Mouse (Mus musculus): ENCODE results near the gene Tcn2. TPM values are rescaled to one million over a fixed set of nuclear protein-coding genes. Genes with fewer than 3 reads are reported as not detected.

The Tcn2 gene
- polyA plus RNA-seq, 1 experiment = 16.4 TPM

- H3ac ChIP-seq (ENCODE audit: control insufficient read depth, insufficient read length) = no peak overlapping the region
- TF ChIP-seq E2F4 (IDR thresholded peaks at IDR 0.05; ENCODE audit: insufficient read depth) (no peak), CEBPB (IDR thresholded peaks at IDR 0.05; ENCODE audit: insufficient read depth, poor library complexity, severe bottlenecking) (no peak), TCF12 (IDR thresholded peaks at IDR 0.05; ENCODE audit: insufficient read depth, poor library complexity, severe bottlenecking) (no peak), MYOD1 (IDR thresholded peaks at IDR 0.05; ENCODE audit: control insufficient read depth in 1 of 3, insufficient read length in 2 of 3, low read depth in 2 of 3) (no peak), REST (IDR thresholded peaks at IDR 0.05; ENCODE audit: insufficient read depth, insufficient read length) (no peak), POLR2A (IDR thresholded peaks at IDR 0.05; ENCODE audit: insufficient read length, low read depth) (no peak), MAX (IDR thresholded peaks at IDR 0.05; ENCODE audit: low read depth) (no peak), MYOG (IDR thresholded peaks at IDR 0.05; ENCODE audit: control insufficient read depth in 1 of 3, insufficient read depth in 1 of 3, insufficient read length in 2 of 3, low read depth in 2 of 3) (no peak), TCF3 (IDR thresholded peaks at IDR 0.05; ENCODE audit: insufficient read length, low read depth) (no peak), SRF (IDR thresholded peaks at IDR 0.05; ENCODE audit: control insufficient read depth, insufficient read length, low read depth) (no peak)
- H3K36me3 ChIP-seq (ENCODE audit: control insufficient read depth, insufficient read depth) = no peaks in the 10 kb centered on the region
- no peak overlapping the region for H3K4me3 ChIP-seq
- no peaks in the 10 kb centered on the region for H3K79me2 ChIP-seq (ENCODE audit: control insufficient read depth, insufficient read depth)
- H3K27me3 ChIP-seq (ENCODE audit: control insufficient read depth, insufficient read depth, insufficient read length) = no peaks in the 10 kb centered on the region
- no peak overlapping the region for H3K4me2 ChIP-seq (ENCODE audit: low read depth)
These were observed 9.2 kb downstream of the Tcn2 start for GRCm38 (mm10) chr11:3922731-3923130.

DNA sequence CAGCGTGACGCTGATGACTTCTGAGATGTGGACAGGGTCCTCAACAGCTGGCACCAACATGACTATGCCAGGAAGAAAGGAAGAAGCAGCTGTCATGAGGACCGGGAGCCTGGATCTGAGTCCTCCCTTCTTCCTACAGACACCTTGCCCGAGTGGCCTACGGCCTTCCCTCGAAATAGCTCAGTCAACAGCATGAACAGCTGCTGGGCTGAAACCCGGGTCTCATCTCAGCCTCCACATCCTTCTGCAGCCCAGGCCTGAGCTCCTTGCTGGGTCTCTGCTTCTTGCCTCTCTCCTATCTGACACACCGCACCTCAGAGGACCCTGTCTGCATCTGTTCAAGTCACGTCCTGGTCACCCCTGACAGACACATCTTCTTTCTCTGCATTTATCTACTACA lies 9.8 kb downstream of the Tcn2 start:
- TF ChIP-seq E2F4 (IDR thresholded peaks at IDR 0.05; ENCODE audit: insufficient read depth) (no peak), USF1 (IDR thresholded peaks at IDR 0.05; ENCODE audit: low read depth) (no peak), SRF (IDR thresholded peaks at IDR 0.05; ENCODE audit: control insufficient read depth, insufficient read length, low read depth) (no peak), MYOG (IDR thresholded peaks at IDR 0.05; ENCODE audit: control insufficient read depth in 1 of 3, insufficient read depth in 1 of 3, insufficient read length in 2 of 3, low read depth in 2 of 3) (no peak), POLR2AphosphoS2 (IDR thresholded peaks at IDR 0.05; ENCODE audit: insufficient read length, low read depth) (no peak), MYOD1 (IDR thresholded peaks at IDR 0.05; ENCODE audit: control insufficient read depth in 1 of 3, insufficient read length in 2 of 3, low read depth in 2 of 3) (no peak), TCF12 (IDR thresholded peaks at IDR 0.05; ENCODE audit: insufficient read depth, poor library complexity, severe bottlenecking) (no peak), TCF3 (IDR thresholded peaks at IDR 0.05; ENCODE audit: insufficient read length, low read depth) (no peak), POLR2A (IDR thresholded peaks at IDR 0.05; ENCODE audit: insufficient read length, low read depth) (no peak), MAX (IDR thresholded peaks at IDR 0.05; ENCODE audit: low read depth) (no peak), REST (IDR thresholded peaks at IDR 0.05; ENCODE audit: insufficient read depth, insufficient read length) (no peak), CEBPB (IDR thresholded peaks at IDR 0.05; ENCODE audit: insufficient read depth, poor library complexity, severe bottlenecking) (no peak)
- Histone ChIP-seq H3K4me2 (ENCODE audit: low read depth) (no peak overlapping the region), H3K79me2 (ENCODE audit: control insufficient read depth, insufficient read depth) (no peaks in the 10 kb centered on the region), H3ac (ENCODE audit: control insufficient read depth, insufficient read length) (no peak overlapping the region), H3K36me3 (ENCODE audit: control insufficient read depth, insufficient read depth) (no peaks in the 10 kb centered on the region), H3K27me3 (ENCODE audit: control insufficient read depth, insufficient read depth, insufficient read length) (no peaks in the 10 kb centered on the region), H3K4me3 (no peak overlapping the region)

- TF ChIP-seq POLR2A (IDR thresholded peaks at IDR 0.05; ENCODE audit: insufficient read length, low read depth) (no peak), CEBPB (IDR thresholded peaks at IDR 0.05; ENCODE audit: insufficient read depth, poor library complexity, severe bottlenecking) (no peak), TCF12 (IDR thresholded peaks at IDR 0.05; ENCODE audit: insufficient read depth, poor library complexity, severe bottlenecking) (no peak), USF1 (IDR thresholded peaks at IDR 0.05; ENCODE audit: low read depth) (no peak), REST (IDR thresholded peaks at IDR 0.05; ENCODE audit: insufficient read depth, insufficient read length) (no peak), MAX (IDR thresholded peaks at IDR 0.05; ENCODE audit: low read depth) (no peak), E2F4 (IDR thresholded peaks at IDR 0.05; ENCODE audit: insufficient read depth) (no peak), POLR2AphosphoS2 (IDR thresholded peaks at IDR 0.05; ENCODE audit: insufficient read length, low read depth) (no peak), TCF3 (IDR thresholded peaks at IDR 0.05; ENCODE audit: insufficient read length, low read depth) (no peak)
- Histone ChIP-seq H3ac (ENCODE audit: control insufficient read depth, insufficient read length) (no peak overlapping the region), H3K4me2 (ENCODE audit: low read depth) (peak overlapping the region; percentile 54), H3K4me3 (no peak overlapping the region), H3K36me3 (ENCODE audit: control insufficient read depth, insufficient read depth) (no peaks in the 10 kb centered on the region), H3K27me3 (ENCODE audit: control insufficient read depth, insufficient read depth, insufficient read length) (no peaks in the 10 kb centered on the region), H3K79me2 (ENCODE audit: control insufficient read depth, insufficient read depth) (no peaks in the 10 kb centered on the region)
These were observed 10.6 kb downstream of the Tcn2 start for GRCm38 (mm10) chr11:3921281-3921850.

GRCm38 (mm10) chr11:3920476-3920875 lies 11.5 kb downstream of the Tcn2 start:
- Histone ChIP-seq H3K27me3 (ENCODE audit: control insufficient read depth, insufficient read depth, insufficient read length) (no peaks in the 10 kb centered on the region), H3K36me3 (ENCODE audit: control insufficient read depth, insufficient read depth) (no peaks in the 10 kb centered on the region)
- TF ChIP-seq USF1 (IDR thresholded peaks at IDR 0.05; ENCODE audit: low read depth) (no peak), CEBPB (IDR thresholded peaks at IDR 0.05; ENCODE audit: insufficient read depth, poor library complexity, severe bottlenecking) (no peak), MYOG (IDR thresholded peaks at IDR 0.05; ENCODE audit: control insufficient read depth in 1 of 3, insufficient read depth in 1 of 3, insufficient read length in 2 of 3, low read depth in 2 of 3) (no peak), SRF (IDR thresholded peaks at IDR 0.05; ENCODE audit: control insufficient read depth, insufficient read length, low read depth) (no peak), TCF3 (IDR thresholded peaks at IDR 0.05; ENCODE audit: insufficient read length, low read depth) (no peak), REST (IDR thresholded peaks at IDR 0.05; ENCODE audit: insufficient read depth, insufficient read length) (no peak), POLR2A (IDR thresholded peaks at IDR 0.05; ENCODE audit: insufficient read length, low read depth) (no peak)

DNA sequence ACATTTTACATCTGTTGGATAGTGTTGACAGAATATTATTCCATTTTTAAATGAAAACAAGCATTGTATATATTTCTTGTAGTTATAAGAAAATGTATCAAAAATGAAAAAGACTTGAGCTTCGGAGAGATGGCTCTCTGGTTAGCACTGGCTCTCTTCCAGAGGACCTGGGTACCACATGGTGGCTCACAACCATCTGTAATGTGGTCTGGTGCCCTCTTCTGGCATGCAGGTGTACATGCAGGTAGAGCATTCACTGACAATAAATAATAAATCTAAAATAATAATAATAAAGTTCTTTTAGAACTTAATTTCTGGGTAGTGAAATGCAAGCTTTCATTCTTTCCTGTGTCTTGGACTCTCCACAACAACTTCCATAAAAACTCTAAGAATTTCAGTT lies 13.2 kb downstream of the Tcn2 start:
- Histone ChIP-seq H3K79me2 (ENCODE audit: control insufficient read depth, insufficient read depth) (no peaks in the 10 kb centered on the region), H3K36me3 (ENCODE audit: control insufficient read depth, insufficient read depth) (no peaks in the 10 kb centered on the region), H3ac (ENCODE audit: control insufficient read depth, insufficient read length) (no peak overlapping the region), H3K27me3 (ENCODE audit: control insufficient read depth, insufficient read depth, insufficient read length) (no peaks in the 10 kb centered on the region), H3K4me2 (ENCODE audit: low read depth) (no peak overlapping the region), H3K4me3 (no peak overlapping the region)
- no peak for TF ChIP-seq TCF3 (IDR thresholded peaks at IDR 0.05; ENCODE audit: insufficient read length, low read depth)
- no peak for TF ChIP-seq CEBPB (IDR thresholded peaks at IDR 0.05; ENCODE audit: insufficient read depth, poor library complexity, severe bottlenecking)
- no peak for TF ChIP-seq MAX (IDR thresholded peaks at IDR 0.05; ENCODE audit: low read depth)
- TF ChIP-seq POLR2AphosphoS2 (IDR thresholded peaks at IDR 0.05; ENCODE audit: insufficient read length, low read depth) = no peak
- no peak for TF ChIP-seq MYOG (IDR thresholded peaks at IDR 0.05; ENCODE audit: control insufficient read depth in 1 of 3, insufficient read depth in 1 of 3, insufficient read length in 2 of 3, low read depth in 2 of 3)
- TF ChIP-seq POLR2A (IDR thresholded peaks at IDR 0.05; ENCODE audit: insufficient read length, low read depth) = no peak
- no peak for TF ChIP-seq E2F4 (IDR thresholded peaks at IDR 0.05; ENCODE audit: insufficient read depth)
- TF ChIP-seq USF1 (IDR thresholded peaks at IDR 0.05; ENCODE audit: low read depth) = no peak
- TF ChIP-seq MYOD1 (IDR thresholded peaks at IDR 0.05; ENCODE audit: control insufficient read depth in 1 of 3, insufficient read length in 2 of 3, low read depth in 2 of 3) = no peak
- TF ChIP-seq TCF12 (IDR thresholded peaks at IDR 0.05; ENCODE audit: insufficient read depth, poor library complexity, severe bottlenecking) = no peak
- no peak for TF ChIP-seq SRF (IDR thresholded peaks at IDR 0.05; ENCODE audit: control insufficient read depth, insufficient read length, low read depth)
- no peak for TF ChIP-seq REST (IDR thresholded peaks at IDR 0.05; ENCODE audit: insufficient read depth, insufficient read length)

More at GRCm38 (mm10) chr11:3920476-3920875, 11.5 kb downstream of the Tcn2 start:
- H3K79me2 ChIP-seq (ENCODE audit: control insufficient read depth, insufficient read depth) = no peaks in the 10 kb centered on the region
- H3ac ChIP-seq (ENCODE audit: control insufficient read depth, insufficient read length) = no peak overlapping the region
- H3K4me3 ChIP-seq = no peak overlapping the region
- H3K4me2 ChIP-seq (ENCODE audit: low read depth) = no peak overlapping the region
